Mouse (Mus musculus): Measurements from ENCODE around the gene Cab39. TPM values are rescaled to one million over a fixed set of nuclear protein-coding genes. Genes with fewer than 3 reads are reported as not detected.
"Not testable (repeated sequence)": the region's sequence is repeated elsewhere in the genome, so short reads cannot be mapped to it uniquely, and the experiment has no call there.

The Cab39 gene
- total and polyA plus RNA-seq, 3 experiments, result 36.7 to 118 (median 113) TPM

- Histone ChIP-seq H3K79me2 (replicated peaks; ENCODE audit: control insufficient read depth, insufficient read depth, low read length) (peaks cover 12% of the 10 kb centered on the region), H3K36me3 (ENCODE audit: control insufficient read depth, insufficient read depth, low read length) (peaks cover 56% of the 10 kb centered on the region), H3K9ac (ENCODE audit: low read depth, low read length) (no peak overlapping the region), H3K27me3 (ENCODE audit: control insufficient read depth, insufficient read depth, low read length) (no peaks in the 10 kb centered on the region), H3K27ac (peak overlapping the region; percentile 55), H3K4me3 (no peak overlapping the region), H3K4me1 (ENCODE audit: control insufficient read depth, insufficient read depth, low read length) (peaks cover 22% of the 10 kb centered on the region)
- 34% methylated on average over 2 of the region's 2 CpGs for WGBS
- no peak for TF ChIP-seq EP300 (IDR thresholded peaks at IDR 0.05; ENCODE audit: insufficient read depth, low read depth, low read length)
- no peak for TF ChIP-seq CTCF (IDR thresholded peaks at IDR 0.05)
- TF ChIP-seq POLR2A (IDR thresholded peaks at IDR 0.05; ENCODE audit: insufficient read depth, low read depth, low read length), result no peak
- intact Hi-C loops (cut with DNase I), result no loop called here
- peak in 1 of 2 experiments; percentile 20 for DNase-seq
Observed at GRCm38 (mm10) chr1:85810343-85810742, 17.1 kb downstream of the Cab39 start.

- no peaks in the 10 kb centered on the region for H3K27me3 ChIP-seq (ENCODE audit: control insufficient read depth, insufficient read depth, low read length)
- 71% methylated on average over 2 of the region's 2 CpGs for WGBS
- peak overlapping the region; percentile 55 for H3K27ac ChIP-seq
- no peak overlapping the region for H3K4me3 ChIP-seq
- peaks cover 12% of the 10 kb centered on the region for H3K79me2 ChIP-seq (replicated peaks; ENCODE audit: control insufficient read depth, insufficient read depth, low read length)
- no peak for DNase-seq
- intact Hi-C loops (cut with DNase I), result no loop called here
- peaks cover 55% of the 10 kb centered on the region for H3K36me3 ChIP-seq (ENCODE audit: control insufficient read depth, insufficient read depth, low read length)
- peaks cover 22% of the 10 kb centered on the region for H3K4me1 ChIP-seq (ENCODE audit: control insufficient read depth, insufficient read depth, low read length)
- TF ChIP-seq POLR2A (IDR thresholded peaks at IDR 0.05; ENCODE audit: insufficient read depth, low read depth, low read length), result no peak
- TF ChIP-seq CTCF (IDR thresholded peaks at IDR 0.05), result no peak
- TF ChIP-seq EP300 (IDR thresholded peaks at IDR 0.05; ENCODE audit: insufficient read depth, low read depth, low read length), result no peak
- no peak overlapping the region for H3K9ac ChIP-seq (ENCODE audit: low read depth, low read length)
Observed at GRCm38 (mm10) chr1:85810787-85811186, 17.5 kb downstream of the Cab39 start.

- H3K4me3 ChIP-seq; H3K27me3 ChIP-seq (ENCODE audit: control insufficient read depth, insufficient read depth, low read length); DNase-seq; intact Hi-C loops (cut with DNase I); H3K9ac ChIP-seq (ENCODE audit: low read depth, low read length); H3K27ac ChIP-seq; H3K79me2 ChIP-seq (replicated peaks; ENCODE audit: control insufficient read depth, insufficient read depth, low read length): not testable (repeated sequence)
- Histone ChIP-seq H3K36me3 (ENCODE audit: control insufficient read depth, insufficient read depth, low read length) (peaks cover 29% of the 10 kb centered on the region), H3K4me1 (ENCODE audit: control insufficient read depth, insufficient read depth, low read length) (peaks cover 17% of the 10 kb centered on the region)
Observed at GRCm38 (mm10) chr1:85814213-85814612, 21.0 kb downstream of the Cab39 start.

- Histone ChIP-seq H3K4me3 (no peak overlapping the region), H3K36me3 (ENCODE audit: control insufficient read depth, insufficient read depth, low read length) (peaks cover 20% of the 10 kb centered on the region), H3K9ac (ENCODE audit: low read depth, low read length) (no peak overlapping the region), H3K4me1 (ENCODE audit: control insufficient read depth, insufficient read depth, low read length) (peaks cover 7% of the 10 kb centered on the region), H3K27me3 (ENCODE audit: control insufficient read depth, insufficient read depth, low read length) (no peaks in the 10 kb centered on the region), H3K79me2 (replicated peaks; ENCODE audit: control insufficient read depth, insufficient read depth, low read length) (peaks cover 7% of the 10 kb centered on the region), H3K27ac (no peak overlapping the region)
- TF ChIP-seq CTCF (IDR thresholded peaks at IDR 0.05) (no peak), POLR2A (IDR thresholded peaks at IDR 0.05; ENCODE audit: insufficient read depth, low read depth, low read length) (no peak), EP300 (IDR thresholded peaks at IDR 0.05; ENCODE audit: insufficient read depth, low read depth, low read length) (no peak)
- DNase-seq, result no peak
- WGBS, result 91% methylated on average over 6 of the region's 6 CpGs
- intact Hi-C loops (cut with DNase I), result no loop called here
Observed at GRCm38 (mm10) chr1:85818121-85818520, 24.9 kb downstream of the Cab39 start.

DNA sequence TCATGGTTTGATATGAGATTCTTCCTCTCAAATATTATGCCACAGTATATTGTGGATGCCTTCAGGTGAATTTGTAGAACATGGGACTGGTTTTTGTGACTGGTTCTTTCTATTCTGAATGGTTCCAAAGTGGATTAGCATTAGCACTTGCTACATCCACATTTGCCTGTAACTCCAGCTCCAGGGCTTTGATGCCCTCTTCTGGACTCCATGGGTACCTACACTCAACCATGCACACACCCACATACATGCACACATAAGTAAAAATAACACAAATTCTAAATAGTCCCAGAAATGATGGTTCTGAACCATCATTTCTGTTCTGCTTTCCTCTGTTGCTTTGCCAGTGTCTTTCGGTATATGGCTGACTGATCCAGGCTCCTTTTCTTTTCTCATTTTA, 26.5 kb downstream of the Cab39 start:
- TF ChIP-seq POLR2A (IDR thresholded peaks at IDR 0.05; ENCODE audit: insufficient read depth, low read depth, low read length), result no peak
- no peak; the same call in 1 of the 2 replicates for TF ChIP-seq CTCF (IDR thresholded peaks at IDR 0.05)
- TF ChIP-seq EP300 (IDR thresholded peaks at IDR 0.05; ENCODE audit: insufficient read depth, low read depth, low read length), result no peak
- no peak for DNase-seq
- Histone ChIP-seq H3K79me2 (replicated peaks; ENCODE audit: control insufficient read depth, insufficient read depth, low read length) (peaks cover 7% of the 10 kb centered on the region), H3K27me3 (ENCODE audit: control insufficient read depth, insufficient read depth, low read length) (no peaks in the 10 kb centered on the region), H3K36me3 (ENCODE audit: control insufficient read depth, insufficient read depth, low read length) (peaks cover 22% of the 10 kb centered on the region), H3K4me1 (ENCODE audit: control insufficient read depth, insufficient read depth, low read length) (peaks cover 2% of the 10 kb centered on the region), H3K4me3 (no peak overlapping the region), H3K9ac (ENCODE audit: low read depth, low read length) (no peak overlapping the region), H3K27ac (no peak overlapping the region)
- WGBS, result 93% methylated on average over 1 of the region's 1 CpGs
- intact Hi-C loops (cut with DNase I), result no loop called here

DNA sequence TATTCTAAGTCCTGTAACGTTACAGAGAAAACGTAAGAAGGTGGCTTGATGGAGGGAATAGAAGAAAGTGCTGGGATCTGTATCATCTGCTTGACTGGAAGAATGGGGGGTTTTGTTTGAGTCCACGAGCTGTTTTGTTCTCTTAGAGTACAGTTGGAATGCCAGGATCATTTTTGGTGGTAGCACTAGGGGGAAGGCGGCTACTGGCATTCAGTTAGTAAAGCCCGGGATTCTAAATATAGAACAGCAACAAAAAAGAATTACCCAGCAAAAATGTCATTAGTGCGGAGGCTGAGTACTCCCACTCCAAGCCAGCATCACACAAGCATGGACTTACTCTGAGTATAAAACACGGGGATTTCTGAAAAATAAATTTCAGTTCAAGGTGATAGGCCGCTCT, 29.0 kb downstream of the Cab39 start:
- WGBS, result 61% methylated on average over 8 of the region's 8 CpGs

More for the DNA sequence above, 29.0 kb downstream of the Cab39 start:
- peaks cover 28% of the 10 kb centered on the region for H3K36me3 ChIP-seq (ENCODE audit: control insufficient read depth, insufficient read depth, low read length)
- H3K27ac ChIP-seq, result no peak overlapping the region
- peak in 1 of 2 experiments; percentile 2 for DNase-seq
- H3K9ac ChIP-seq (ENCODE audit: low read depth, low read length), result no peak overlapping the region
- TF ChIP-seq EP300 (IDR thresholded peaks at IDR 0.05; ENCODE audit: insufficient read depth, low read depth, low read length) (no peak), POLR2A (IDR thresholded peaks at IDR 0.05; ENCODE audit: insufficient read depth, low read depth, low read length) (no peak), CTCF (IDR thresholded peaks at IDR 0.05) (no peak)
- peaks cover 3% of the 10 kb centered on the region for H3K4me1 ChIP-seq (ENCODE audit: control insufficient read depth, insufficient read depth, low read length)
- H3K27me3 ChIP-seq (ENCODE audit: control insufficient read depth, insufficient read depth, low read length), result no peaks in the 10 kb centered on the region
- H3K79me2 ChIP-seq (replicated peaks; ENCODE audit: control insufficient read depth, insufficient read depth, low read length), result peaks cover 5% of the 10 kb centered on the region
- H3K4me3 ChIP-seq, result no peak overlapping the region
- intact Hi-C loops (cut with DNase I), result no loop called here

All from heart, adult 2 months (tissue).